Mouse (Mus musculus): ENCODE data around the gene Cbr1.

DNA sequence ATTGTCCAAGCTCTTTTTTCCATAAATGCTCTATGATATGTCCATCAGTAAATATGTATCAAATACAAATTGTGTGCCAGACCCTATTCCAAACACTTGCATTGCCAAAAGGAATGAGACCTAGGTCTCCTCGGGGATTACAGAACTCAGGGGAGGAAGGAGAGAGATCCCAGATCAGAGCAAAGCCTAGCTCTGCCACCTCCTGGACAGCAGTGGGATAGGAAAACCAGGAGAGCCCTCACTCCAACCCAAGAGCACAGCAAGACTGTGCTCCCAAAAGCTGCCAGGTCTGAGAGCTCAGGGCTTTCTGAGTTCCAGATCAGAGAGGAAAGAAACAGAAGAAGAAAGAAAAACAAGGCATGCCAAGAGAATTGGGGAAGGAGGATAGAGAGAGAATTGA is 21.1 kb downstream of the Cbr1 start:
- no peak for TF ChIP-seq CTCF (IDR thresholded peaks at IDR 0.05; ENCODE audit: borderline replicate concordance, control insufficient read depth, extremely low read depth, insufficient read depth, low read length, poor library complexity)
- no peak for TF ChIP-seq POLR2A (IDR thresholded peaks at IDR 0.05; ENCODE audit: control insufficient read depth, extremely low read depth, insufficient read depth, low read length, poor library complexity)

Data from thymus, adult 2 months (tissue).